In genomic region chr1:143960340-143960739, GRCm38 (mm10) we compare ENCODE assay signal across 26 mouse cellular contexts. TPM values are rescaled to one million over a fixed set of nuclear protein-coding genes. Genes with fewer than 3 reads are reported as not detected.
A peak's percentile ranks its signal among the peaks of the same experiment; 100 is the strongest.
DNase-seq lines count a peak whose midpoint lies in the region; ATAC-seq and TF ChIP-seq lines count a peak whose summit lies in the region.
"Had no signal": no experiment of that assay in that cellular context is flagged by ENCODE, and none has a peak within 500 bp of the region (broad histone marks: within the 10 kb centered on the region; RNA-seq: fewer than 3 reads in every experiment).

No protein-coding gene starts in this region.

- ATAC-seq in granulocyte monocyte progenitor cell, adult 5-6 weeks (replicated peaks; ENCODE audit: poor library complexity, severe bottlenecking): peak; percentile 59
- ATAC-seq in megakaryocyte progenitor cell, adult 5-6 weeks (replicated peaks; ENCODE audit: poor library complexity): peak; percentile 68
- no peak for ATAC-seq in lung, postnatal 0 days
- ATAC-seq: activated CD4-positive, CD25-positive, alpha-beta regulatory T cell, adult 4 months; CD4-positive, CD25-positive, alpha-beta regulatory T cell, adult 4 months; forebrain, embryonic 14.5 days; forebrain, embryonic 16.5 days; Patski had no signal

- no peaks in the 10 kb centered on the region for H3K27me3 ChIP-seq in lung, postnatal 0 days (replicated peaks; ENCODE audit: insufficient read depth, low read length)
- H3K27me3 ChIP-seq: CH12.LX; embryonic facial prominence, embryonic 13.5 days; embryonic facial prominence, embryonic 15.5 days; forebrain, embryonic 12.5 days; Patski had no signal

- no peaks in the 10 kb centered on the region for H3K36me3 ChIP-seq in lung, postnatal 0 days (ENCODE audit: insufficient read depth, low read length)
- H3K36me3 ChIP-seq: embryonic facial prominence, embryonic 13.5 days; embryonic facial prominence, embryonic 15.5 days; forebrain, embryonic 10.5 days; forebrain, embryonic 12.5 days; G1E had no signal

- DNase-seq in 3T3-L1 (ENCODE audit: low read depth, low spot score): peak; percentile 25
- no peak for DNase-seq in urinary bladder, postnatal 25 days (ENCODE audit: low spot score)
- no peak for DNase-seq in lung, postnatal 0 days (ENCODE audit: low spot score)
- DNase-seq: adrenal gland, adult 8-10 months; adrenal gland, postnatal 14 days; adrenal gland, postnatal 36 days; B cell, adult 2 months; cerebellum, adult 11-12 months; cerebellum, adult 2 months; cerebellum, adult 9-10 months; cerebellum, postnatal 10 days; cerebellum, postnatal 25 days had no signal

- no peak overlapping the region for H3K4me2 ChIP-seq in lung, postnatal 0 days (replicated peaks; ENCODE audit: low read depth, low read length)
- H3K4me2 ChIP-seq: embryonic facial prominence, embryonic 13.5 days; embryonic facial prominence, embryonic 15.5 days; forebrain, embryonic 12.5 days had no signal

- no peaks in the 10 kb centered on the region for H3K9me3 ChIP-seq in lung, postnatal 0 days (ENCODE audit: low read length)
- H3K9me3 ChIP-seq: embryonic facial prominence, embryonic 13.5 days; embryonic facial prominence, embryonic 15.5 days; forebrain, embryonic 10.5 days; forebrain, embryonic 12.5 days; G1E had no signal

- no peak overlapping the region for H3K4me3 ChIP-seq in lung, postnatal 0 days (ENCODE audit: low read depth, low read length)
- H3K4me3 ChIP-seq: embryonic facial prominence, embryonic 13.5 days; embryonic facial prominence, embryonic 15.5 days; erythroblast, embryonic 14.5 days; forebrain, embryonic 10.5 days; forebrain, embryonic 12.5 days had no signal

- no peak for TF ChIP-seq CTCF in lung, postnatal 0 days (IDR thresholded peaks at IDR 0.05)

- H3K4me1 ChIP-seq in lung, postnatal 0 days (ENCODE audit: insufficient read depth, low read depth, low read length): no peaks in the 10 kb centered on the region
- H3K4me1 ChIP-seq: embryonic facial prominence, embryonic 13.5 days; embryonic facial prominence, embryonic 15.5 days; forebrain, embryonic 10.5 days; forebrain, embryonic 12.5 days had no signal

- WGBS in lung, postnatal 0 days: 90% methylated on average over 2 of the region's 2 CpGs

- H3K9ac ChIP-seq in lung, postnatal 0 days (replicated peaks; ENCODE audit: low read depth): no peak overlapping the region
- H3K9ac ChIP-seq: embryonic facial prominence, embryonic 13.5 days; embryonic facial prominence, embryonic 15.5 days; forebrain, embryonic 12.5 days had no signal

- no peak overlapping the region for H3K27ac ChIP-seq in lung, postnatal 0 days (ENCODE audit: low read length)
- H3K27ac ChIP-seq: embryonic facial prominence, embryonic 13.5 days; embryonic facial prominence, embryonic 15.5 days; forebrain, embryonic 10.5 days; forebrain, embryonic 12.5 days had no signal

- TF ChIP-seq EP300 in lung, postnatal 0 days (IDR thresholded peaks at IDR 0.05): no peak

RNA-seq across cellular contexts. Expression of gene Rgs2, which starts 43.6 kb away (rescaled TPM):
- total RNA-seq in granulocyte monocyte progenitor cell, adult 5-6 weeks (2014; fragmentation: Nextera tagmentation): 55.0 and 90.4 TPM in 2 replicates
- 98.1 and 98.8 TPM in 2 replicates for total RNA-seq in granulocyte monocyte progenitor cell, adult 5-6 weeks (2017)
- total RNA-seq in megakaryocyte progenitor cell, adult 5-6 weeks (2015): 137 and 196 TPM in 2 replicates
- 73.7 and 95.2 TPM in 2 replicates for total RNA-seq in megakaryocyte progenitor cell, adult 5-6 weeks (2017)
- polyA plus RNA-seq in lung, postnatal 0 days (2015; fragmentation: Nextera tagmentation; extraction: Ambion mirVana): 134 and 142 TPM in 2 replicates
